Comparison of ENCODE assay signal across 13 mouse cellular contexts in the genomic region with DNA sequence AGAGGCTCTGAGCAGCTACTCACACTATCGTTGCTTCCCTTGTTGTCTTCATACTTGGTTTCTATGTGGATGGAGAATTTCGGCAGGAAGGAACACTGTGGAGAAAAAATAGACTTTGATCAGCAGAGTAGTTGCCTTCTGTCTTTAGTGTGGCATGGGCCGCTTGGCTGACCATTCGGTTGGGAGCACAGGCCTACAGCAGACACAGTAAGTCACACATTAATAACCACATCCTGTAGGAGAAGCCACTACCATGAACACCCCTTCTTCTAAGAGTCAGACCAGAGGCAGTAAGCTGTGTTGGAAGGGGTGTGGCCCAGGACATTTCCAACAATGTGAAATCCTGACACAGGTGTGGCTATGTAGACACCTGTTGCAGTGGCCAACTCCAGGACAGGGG.
DNase-seq lines count a peak whose midpoint lies in the region.
"Had no signal": no experiment of that assay in that cellular context is flagged by ENCODE, and none has a peak within 500 bp of the region (broad histone marks: within the 10 kb centered on the region; RNA-seq: fewer than 3 reads in every experiment).

No protein-coding gene starts in this region.

- peaks cover 29% of the 10 kb centered on the region for H3K4me1 ChIP-seq in megakaryocyte, embryonic 14.5 days

- H3K9me3 ChIP-seq in megakaryocyte, embryonic 14.5 days = peaks cover 19% of the 10 kb centered on the region
- H3K9me3 ChIP-seq: heart, embryonic 10.5 days had no signal

- peak overlapping the region; percentile 11 for H3K4me3 ChIP-seq in megakaryocyte, embryonic 14.5 days (replicated peaks)
- H3K4me3 ChIP-seq: heart, embryonic 10.5 days had no signal

- DNase-seq in 416B (ENCODE audit: low read depth) = peak; percentile 79
- peak; percentile 58 to 64 for DNase-seq in kidney, adult 8-10 months
- DNase-seq in kidney, postnatal 10 days = peak; percentile 39
- DNase-seq in thymus, adult 18-20 months = no peak
- DNase-seq in retina, embryonic 14.5 days (ENCODE audit: low spot score) = no peak
- DNase-seq in lung, postnatal 25 days (ENCODE audit: low spot score) = no peak
- DNase-seq: adrenal gland, postnatal 10 days; cerebellum, adult 2 months; heart, postnatal 4 days; lung, embryonic 14.5 days; lung, postnatal 4 days had no signal

- H3K36me3 ChIP-seq in megakaryocyte, embryonic 14.5 days (replicated peaks; ENCODE audit: low read length) = peaks cover 83% of the 10 kb centered on the region

- H3K27me3 ChIP-seq in megakaryocyte, embryonic 14.5 days (replicated peaks) = no peaks in the 10 kb centered on the region

Comparison
In these comparisons a context has a peak if more than half of its experiments do, and no peak if none do; other contexts are left out.
1. DNase-seq: peak in 416B (single experiment), kidney, adult 8-10 months (2 of 2) and kidney, postnatal 10 days (single experiment); none in thymus, adult 18-20 months (0 of 2), retina, embryonic 14.5 days (single experiment) and lung, postnatal 25 days (single experiment).